ENCODE assay signal across 16 mouse cellular contexts in genomic region chr3:69717476-69717875, GRCm38 (mm10).
"Had no signal": no experiment of that assay in that cellular context is flagged by ENCODE, and none has a peak within 500 bp of the region (broad histone marks: within the 10 kb centered on the region; RNA-seq: fewer than 3 reads in every experiment).

No protein-coding gene starts in this region.

- DNase-seq: kidney, adult 9 months; kidney, postnatal 36 days; lung, embryonic 14.5 days; lung, postnatal 14 days; right cerebral cortex, postnatal 14 days; thymus, adult 2 months; thymus, postnatal 25 days had no signal

- H3K4me1 ChIP-seq: limb, embryonic 10.5 days; stomach, embryonic 15.5 days had no signal

- H3K9me3 ChIP-seq: limb, embryonic 10.5 days; liver, embryonic 15.5 days; megakaryocyte, embryonic 14.5 days; stomach, embryonic 15.5 days had no signal

- ATAC-seq: midbrain, embryonic 16.5 days had no signal

- H3K36me3 ChIP-seq: limb, embryonic 10.5 days; liver, embryonic 15.5 days; stomach, embryonic 15.5 days had no signal

- H3K27ac ChIP-seq: kidney, postnatal 0 days; limb, embryonic 10.5 days; liver, embryonic 15.5 days; macrophage; stomach, embryonic 15.5 days had no signal

- H3K4me2 ChIP-seq: liver, embryonic 11.5 days; liver, embryonic 15.5 days; lung, embryonic 14.5 days; midbrain, embryonic 11.5 days; stomach, embryonic 15.5 days had no signal

- H3K27me3 ChIP-seq: liver, embryonic 15.5 days; stomach, embryonic 15.5 days had no signal

- H3K4me3 ChIP-seq: limb, embryonic 10.5 days; liver, embryonic 15.5 days; megakaryocyte, embryonic 14.5 days; stomach, embryonic 15.5 days had no signal

- H3K9ac ChIP-seq: liver, embryonic 15.5 days; lung, embryonic 14.5 days; stomach, embryonic 15.5 days had no signal
